Mouse (Mus musculus): ENCODE results near the gene Cfap54.

DNA sequence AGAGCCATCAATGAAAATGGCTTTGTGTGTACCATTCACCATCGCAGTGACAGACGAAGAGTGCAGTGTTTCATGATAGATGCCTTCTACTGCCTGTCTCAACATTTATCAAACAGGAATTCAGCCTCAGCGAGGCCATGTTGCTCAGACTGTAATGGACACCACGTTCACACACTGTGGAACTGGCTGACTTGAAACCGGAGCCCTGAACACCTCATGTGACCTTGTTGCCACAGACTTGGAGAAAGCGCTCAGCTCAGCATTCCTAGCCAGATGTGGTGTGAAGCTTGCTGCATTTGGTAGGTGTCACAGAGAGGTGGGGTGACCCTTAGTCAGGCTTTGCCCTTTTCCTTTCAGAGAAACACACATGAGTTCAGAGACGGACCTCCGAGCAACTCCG, 270.5 kb downstream of the Cfap54 start:
- TF ChIP-seq CTCF (IDR thresholded peaks at IDR 0.05; ENCODE audit: control insufficient read depth, insufficient read depth, low read length) (no peak), POLR2A (IDR thresholded peaks at IDR 0.05; ENCODE audit: borderline replicate concordance, control insufficient read depth, low read depth, low read length) (no peak)

Measured in bone marrow, adult 2 months (tissue).